Mouse (Mus musculus) kidney, adult 2 months (tissue): ENCODE measurements around the gene Fam129c. TPM values are rescaled to one million over a fixed set of nuclear protein-coding genes. Genes with fewer than 3 reads are reported as not detected.

Source experiments
- DNase-seq: peaks from one replicate; pipeline ENCODE4 v3.0.0; 2021
- H3K27ac ChIP-seq: fragments of 200-500 bp; 2 replicates; pipeline ENCODE4 v1.5.1; 2012; ENCODE audit warnings: low read depth, low read length, control low read depth, inconsistent platforms; ENCODE audit not compliant: insufficient read depth
- H3K27me3 ChIP-seq: fragments of 200-500 bp; replicated peaks from 2 replicates; pipeline ENCODE4 v1.6.1; 2012; ENCODE audit warnings: mild to moderate bottlenecking, moderate library complexity, low read length, inconsistent platforms; ENCODE audit not compliant: control insufficient read depth, insufficient read depth
- H3K36me3 ChIP-seq: fragments of 200-500 bp; 2 replicates; pipeline ENCODE4 v1.6.1; 2012; ENCODE audit warnings: mild to moderate bottlenecking, moderate library complexity, low read length, inconsistent platforms; ENCODE audit not compliant: control insufficient read depth, insufficient read depth
- H3K4me1 ChIP-seq: fragments of 200-500 bp; 2 replicates; pipeline ENCODE4 v1.6.1; 2011; ENCODE audit warnings: low read length; ENCODE audit not compliant: control insufficient read depth, insufficient read depth
- H3K4me3 ChIP-seq: fragments of 200-500 bp; 2 replicates; pipeline ENCODE4 v1.5.1; 2011; ENCODE audit warnings: mild to moderate bottlenecking, low read depth, low read length, control low read depth; ENCODE audit not compliant: insufficient read depth
- CTCF ChIP-seq: fragments of 200-500 bp; conservative IDR thresholded peaks from 2 replicates; pipeline ENCODE4 v1.5.1; 2011; ENCODE audit warnings: low read depth, mild to moderate bottlenecking, control low read depth, low read length, moderate library complexity, mixed read lengths; ENCODE audit not compliant: insufficient read depth, insufficient read length
- POLR2A ChIP-seq: fragments of 200-500 bp; IDR thresholded peaks from one replicate; pipeline ENCODE4 v1.6.1; 2011; ENCODE audit warnings: low read depth, low read length, control low read depth
- WGBS: fragments of 180-500 bp; shearing (Covaris S2); methylation state at CpG from one replicate; pipeline ENCODE4 v1.1.7; 2018; 5-methylcytosine and 5-hydroxymethylcytosine counted together
- polyA plus RNA-seq: library from polyadenylated mRNA; depleted of rRNA; stranded (reverse); fragments of >200 nt; gene quantifications from 2 replicates; pipeline ENCODE4 v1.2.3, GENCODE M21; 2012

Fam129c gene
- polyA plus RNA-seq, 1 experiment, result 2.4 TPM

- no peaks in the 10 kb centered on the region for H3K27me3 ChIP-seq
- DNase-seq, result peak; percentile 88
- peaks cover 2% of the 10 kb centered on the region; the same call in 1 of the 2 replicates for H3K4me1 ChIP-seq
- peak overlapping the region; percentile 62 for H3K4me3 ChIP-seq
- TF ChIP-seq CTCF, result no peak
- TF ChIP-seq POLR2A, result no peak
- 5% methylated on average over 24 of the region's 24 CpGs for WGBS
- 0 out of 2 replicates have a peak overlapping the region, but pooled peaks have one; percentile 6 for H3K27ac ChIP-seq
- no peaks in the 10 kb centered on the region for H3K36me3 ChIP-seq
Observed at GRCm38 (mm10) chr8:71558958-71559690, 38.3 kb upstream of the Fam129c start.

- no peak for DNase-seq
- Histone ChIP-seq H3K27me3 (no peaks in the 10 kb centered on the region), H3K4me1 (peaks cover 2% of the 10 kb centered on the region; the same call in 1 of the 2 replicates), H3K27ac (no peak overlapping the region), H3K4me3 (no peak overlapping the region), H3K36me3 (no peaks in the 10 kb centered on the region)
- TF ChIP-seq CTCF, result no peak
- TF ChIP-seq POLR2A, result no peak
- 85% methylated on average over 3 of the region's 3 CpGs for WGBS
Observed at GRCm38 (mm10) chr8:71560071-71560470, 37.4 kb upstream of the Fam129c start.

GRCm38 (mm10) chr8:71560765-71561164 is 36.7 kb upstream of the Fam129c start:
- H3K27me3 ChIP-seq, result no peaks in the 10 kb centered on the region

DNA sequence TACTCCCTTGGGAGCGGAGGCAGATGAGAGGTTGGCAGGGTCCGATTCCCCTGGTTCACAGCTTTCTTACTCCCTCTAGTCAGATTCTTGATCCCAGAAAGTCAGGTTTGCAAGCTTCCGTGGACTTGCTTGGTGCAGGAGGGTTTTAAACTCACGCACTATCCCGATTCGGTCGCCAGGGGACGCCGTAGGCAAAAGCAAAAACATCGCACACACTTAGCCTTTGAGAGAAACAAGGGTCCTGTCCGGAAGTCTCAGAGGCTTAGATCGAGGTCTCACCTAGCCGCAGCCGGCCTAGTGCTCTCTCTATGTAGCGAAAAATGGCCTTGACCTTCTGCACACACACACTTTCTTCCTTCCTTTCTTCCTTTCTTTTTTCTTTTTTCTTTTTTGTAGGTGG is 36.0 kb upstream of the Fam129c start:
- Histone ChIP-seq H3K4me1 (peaks cover 2% of the 10 kb centered on the region; the same call in 1 of the 2 replicates), H3K4me3 (no peak overlapping the region), H3K27me3 (no peaks in the 10 kb centered on the region), H3K36me3 (no peaks in the 10 kb centered on the region), H3K27ac (no peak overlapping the region)
- WGBS, result 9% methylated on average over 15 of the region's 15 CpGs
- peak; percentile 72 for DNase-seq
- TF ChIP-seq POLR2A (no peak), CTCF (peak; percentile 98)

More at GRCm38 (mm10) chr8:71560765-71561164, 36.7 kb upstream of the Fam129c start:
- WGBS, result 91% methylated on average over 5 of the region's 5 CpGs
- Histone ChIP-seq H3K27ac (no peak overlapping the region), H3K4me3 (no peak overlapping the region), H3K36me3 (no peaks in the 10 kb centered on the region), H3K4me1 (peaks cover 2% of the 10 kb centered on the region; the same call in 1 of the 2 replicates)
- DNase-seq, result no peak
- no peak for TF ChIP-seq CTCF

GRCm38 (mm10) chr8:71562751-71563150 is 34.7 kb upstream of the Fam129c start:
- Histone ChIP-seq H3K4me3 (no peak overlapping the region), H3K27ac (no peak overlapping the region), H3K4me1 (peaks cover 8% of the 10 kb centered on the region; the same call in 1 of the 2 replicates), H3K27me3 (no peaks in the 10 kb centered on the region), H3K36me3 (no peaks in the 10 kb centered on the region)
- DNase-seq, result peak; percentile 82
- TF ChIP-seq CTCF, result peak; percentile 73
- no peak for TF ChIP-seq POLR2A
- 2% methylated on average over 33 of the region's 33 CpGs for WGBS

- H3K4me1 ChIP-seq, result peaks cover 15% of the 10 kb centered on the region; the same call in 1 of the 2 replicates
- no peak overlapping the region for H3K4me3 ChIP-seq
- no peaks in the 10 kb centered on the region for H3K36me3 ChIP-seq
- no peak for DNase-seq
- TF ChIP-seq POLR2A, result no peak
- no peak overlapping the region for H3K27ac ChIP-seq
- WGBS, result 96% methylated on average over 4 of the region's 4 CpGs
- H3K27me3 ChIP-seq, result no peaks in the 10 kb centered on the region
Observed at GRCm38 (mm10) chr8:71563992-71564391, 33.5 kb upstream of the Fam129c start.

- Histone ChIP-seq H3K4me1 (peaks cover 20% of the 10 kb centered on the region; the same call in 1 of the 2 replicates), H3K27ac (peak within 1 kb of the TSS; percentile 84; the same call in 1 of the 2 replicates)
- DNase-seq, result no peak
Observed at GRCm38 (mm10) chr8:71566501-71566900, 30.9 kb upstream of the Fam129c start, which contains the start of gene Nxnl1. Gene Nxnl1, minus strand, starts transcription at chr8:71566601.

More at GRCm38 (mm10) chr8:71566501-71566900, 30.9 kb upstream of the Fam129c start, which contains the start of gene Nxnl1:
- H3K36me3 ChIP-seq, result no peaks in the 10 kb centered on the region
- 86% methylated on average over 3 of the region's 3 CpGs for WGBS
- H3K27me3 ChIP-seq, result no peaks in the 10 kb centered on the region
- TF ChIP-seq CTCF (no peak), POLR2A (no peak)
- no peak within 1 kb of the TSS for H3K4me3 ChIP-seq
